Mouse (Mus musculus) Muller cell, postnatal 12 days (primary cell): ENCODE measurements at regions not wholly inside any gene's neighbourhood (a gene's known extent, or its start where the extent isn't known, plus 50 kb on each side); places are given as distances from the start of the nearest gene placed in this dataset.
"Not testable (repeated sequence)": the region's sequence is repeated elsewhere in the genome, so short reads cannot be mapped to it uniquely, and the experiment has no call there.

ENCODE experiments used
- DNase-seq: peaks from one replicate; pipeline ENCODE4 v3.0.0-alpha.2; 2015; ENCODE audit errors: inconsistent ontology term

GRCm38 (mm10) chr6:68370010-68370409, 834.4 kb upstream of the Tacstd2 start:
- DNase-seq = no peak

GRCm38 (mm10) chr6:68339846-68340245, 804.2 kb upstream of the Tacstd2 start:
- no peak for DNase-seq

- DNase-seq = not testable (repeated sequence)
Observed at GRCm38 (mm10) chr6:68339205-68339604, 803.6 kb upstream of the Tacstd2 start.

GRCm38 (mm10) chr6:68311409-68311808, 775.8 kb upstream of the Tacstd2 start:
- DNase-seq = no peak

GRCm38 (mm10) chr6:68302133-68302532, 766.5 kb upstream of the Tacstd2 start:
- no peak for DNase-seq

- no peak for DNase-seq
Observed at GRCm38 (mm10) chr6:68256725-68257124, 721.1 kb upstream of the Tacstd2 start.

- no peak for DNase-seq
Observed at GRCm38 (mm10) chr6:68256151-68256550, 720.6 kb upstream of the Tacstd2 start.

- DNase-seq = no peak
Observed at GRCm38 (mm10) chr6:68252730-68253129, 717.1 kb upstream of the Tacstd2 start.

GRCm38 (mm10) chr6:68251320-68251719, 715.7 kb upstream of the Tacstd2 start:
- DNase-seq = not testable (repeated sequence)

- not testable (repeated sequence) for DNase-seq
Observed at GRCm38 (mm10) chr6:68250392-68250791, 714.8 kb upstream of the Tacstd2 start.

- not testable (repeated sequence) for DNase-seq
Observed at GRCm38 (mm10) chr6:68249259-68249658, 713.7 kb upstream of the Tacstd2 start.

- not testable (repeated sequence) for DNase-seq
Observed at GRCm38 (mm10) chr6:68248018-68248533, 712.5 kb upstream of the Tacstd2 start.

- not testable (repeated sequence) for DNase-seq
Observed at GRCm38 (mm10) chr6:68242749-68243148, 707.2 kb upstream of the Tacstd2 start.

GRCm38 (mm10) chr6:68219685-68220084, 684.1 kb upstream of the Tacstd2 start:
- DNase-seq = no peak

- DNase-seq = no peak
Observed at GRCm38 (mm10) chr6:68201448-68201847, 665.9 kb upstream of the Tacstd2 start.

- DNase-seq = no peak
Observed at GRCm38 (mm10) chr6:68198031-68198430, 662.4 kb upstream of the Tacstd2 start.

GRCm38 (mm10) chr6:68164792-68165191, 629.2 kb upstream of the Tacstd2 start:
- peak; percentile 2 for DNase-seq

GRCm38 (mm10) chr6:68164111-68164510, 628.5 kb upstream of the Tacstd2 start:
- DNase-seq = not testable (repeated sequence)

- DNase-seq = no peak
Observed at GRCm38 (mm10) chr6:68151569-68151968, 616.0 kb upstream of the Tacstd2 start.

GRCm38 (mm10) chr6:68102481-68102880, 566.9 kb upstream of the Tacstd2 start:
- DNase-seq = no peak
